In genomic region chr5:77436308-77436707, GRCm38 (mm10) we compare ENCODE assay signal across 20 mouse cellular contexts.
"Had no signal": no experiment of that assay in that cellular context is flagged by ENCODE, and none has a peak within 500 bp of the region (broad histone marks: within the 10 kb centered on the region; RNA-seq: fewer than 3 reads in every experiment).

No protein-coding gene starts in this region.

- H3K9me3 ChIP-seq: heart, embryonic 10.5 days; heart, embryonic 12.5 days; hindbrain, embryonic 13.5 days; hindbrain, embryonic 15.5 days; limb, embryonic 13.5 days; limb, embryonic 15.5 days; liver, embryonic 12.5 days had no signal

- H3K4me3 ChIP-seq: heart, embryonic 10.5 days; heart, embryonic 12.5 days; hindbrain, embryonic 13.5 days; hindbrain, embryonic 15.5 days; limb, embryonic 13.5 days; limb, embryonic 15.5 days; liver, embryonic 12.5 days had no signal

- H3K9ac ChIP-seq: forebrain, postnatal 0 days; heart, embryonic 12.5 days; hindbrain, embryonic 13.5 days; hindbrain, embryonic 15.5 days; limb, embryonic 13.5 days; limb, embryonic 15.5 days; liver, embryonic 12.5 days; liver, embryonic 14.5 days had no signal

- ATAC-seq: forebrain, postnatal 0 days; hindbrain, postnatal 0 days; intestine, embryonic 16.5 days; liver, embryonic 12.5 days had no signal

- H3K4me2 ChIP-seq: heart, embryonic 12.5 days; hindbrain, embryonic 13.5 days; hindbrain, embryonic 15.5 days; limb, embryonic 13.5 days; limb, embryonic 15.5 days; liver, embryonic 12.5 days had no signal

- DNase-seq: forebrain, postnatal 0 days; gastrocnemius, postnatal 14 days; gastrocnemius, postnatal 36 days; heart, postnatal 10 days; kidney, adult 11 months; kidney, adult 9 months; kidney, postnatal 25 days; layer of hippocampus, adult 9-11 months; layer of hippocampus, postnatal 36 days; left cerebral cortex, postnatal 4 days had no signal

- H3K36me3 ChIP-seq: heart, embryonic 10.5 days; heart, embryonic 12.5 days; hindbrain, embryonic 13.5 days; hindbrain, embryonic 15.5 days; limb, embryonic 13.5 days; limb, embryonic 15.5 days; liver, embryonic 12.5 days had no signal

- H3K27ac ChIP-seq: heart, embryonic 10.5 days; hindbrain, embryonic 13.5 days; hindbrain, embryonic 15.5 days; hindbrain, postnatal 0 days; limb, embryonic 13.5 days; limb, embryonic 15.5 days; liver, embryonic 12.5 days; liver, embryonic 14.5 days had no signal

- H3K4me1 ChIP-seq: heart, embryonic 10.5 days; heart, embryonic 12.5 days; hindbrain, embryonic 13.5 days; hindbrain, embryonic 15.5 days; liver, embryonic 12.5 days had no signal

- H3K27me3 ChIP-seq: heart, embryonic 12.5 days; hindbrain, embryonic 13.5 days; hindbrain, embryonic 15.5 days; limb, embryonic 13.5 days; limb, embryonic 15.5 days; liver, embryonic 12.5 days had no signal
